Mouse (Mus musculus): ENCODE data around the gene Tmem107. TPM values are rescaled to one million over a fixed set of nuclear protein-coding genes. Genes with fewer than 3 reads are reported as not detected.

Gene Tmem107
- polyA plus RNA-seq, 1 experiment, result 7.0 TPM

DNA sequence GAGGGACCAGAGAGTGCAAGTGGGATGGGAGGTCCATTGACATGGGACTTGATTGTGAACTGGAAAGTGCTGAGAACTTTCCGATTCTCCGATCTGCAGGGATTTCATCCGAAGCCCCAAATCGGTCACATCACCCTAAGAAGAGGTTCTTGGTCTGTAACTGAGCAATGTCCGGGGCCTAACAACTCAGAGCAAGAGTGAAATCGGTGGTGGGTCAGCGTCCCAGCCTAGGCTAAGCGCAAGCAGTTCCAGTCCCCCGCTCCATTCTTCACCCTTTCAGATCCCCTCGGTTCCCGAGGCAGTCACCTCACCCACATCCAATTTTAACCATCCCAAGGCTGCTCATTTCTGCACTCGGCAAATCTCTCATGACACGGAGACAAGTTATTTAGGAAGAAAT is 513 bp upstream of the Tmem107 start:
- Histone ChIP-seq H3K4me3 (ENCODE audit: extremely low read depth, insufficient read depth, insufficient read length) (peak overlapping the region; percentile 69), H3K36me3 (ENCODE audit: control insufficient read depth, insufficient read depth, low read length) (no peaks in the 10 kb centered on the region), H3K27ac (ENCODE audit: insufficient read depth, low read length) (peak overlapping the region; percentile 80), H3K27me3 (ENCODE audit: control insufficient read depth, insufficient read depth, low read length) (no peaks in the 10 kb centered on the region), H3K4me1 (ENCODE audit: control insufficient read depth, insufficient read depth, insufficient read length) (peaks cover 2% of the 10 kb centered on the region)
- DNase-seq (ENCODE audit: low read depth in 1 of 2, low spot score in 2 of 2), result no peak
- WGBS, result 3% methylated on average over 13 of the region's 13 CpGs
- TF ChIP-seq CTCF (IDR thresholded peaks at IDR 0.05; ENCODE audit: extremely low read depth, insufficient read depth, insufficient read length, insufficient replicate concordance), result no peak
- TF ChIP-seq POLR2A (IDR thresholded peaks at IDR 0.05; ENCODE audit: low read depth, low read length), result no peak

DNA sequence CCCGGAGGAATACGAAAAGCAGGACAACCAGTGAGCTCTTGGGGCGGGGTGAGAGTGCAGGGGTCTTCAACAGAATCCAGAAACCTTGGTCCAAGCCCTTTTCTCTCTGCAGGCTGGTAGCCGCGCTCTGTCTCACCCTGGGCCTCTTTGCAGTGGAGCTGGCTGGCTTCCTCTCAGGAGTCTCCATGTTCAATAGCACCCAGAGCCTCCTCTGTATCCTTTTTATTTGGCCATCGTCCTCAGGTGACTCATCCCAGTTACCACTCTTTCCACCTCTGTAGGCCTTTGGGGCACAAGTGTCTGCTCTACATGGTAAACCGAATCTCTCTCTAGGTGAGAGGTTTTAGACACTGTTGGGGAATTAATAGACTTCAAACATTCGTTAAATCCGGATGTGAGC is 656 bp downstream of the Tmem107 start:
- Histone ChIP-seq H3K36me3 (ENCODE audit: control insufficient read depth, insufficient read depth, low read length) (no peaks in the 10 kb centered on the region), H3K27me3 (ENCODE audit: control insufficient read depth, insufficient read depth, low read length) (no peaks in the 10 kb centered on the region), H3K27ac (ENCODE audit: insufficient read depth, low read length) (peak overlapping the region; percentile 27; the same call in 1 of the 2 replicates), H3K4me1 (ENCODE audit: control insufficient read depth, insufficient read depth, insufficient read length) (no peaks in the 10 kb centered on the region; the same call in 1 of the 2 replicates), H3K4me3 (ENCODE audit: extremely low read depth, insufficient read depth, insufficient read length) (peak overlapping the region; percentile 69; the same call in 1 of the 2 replicates)
- TF ChIP-seq CTCF (IDR thresholded peaks at IDR 0.05; ENCODE audit: extremely low read depth, insufficient read depth, insufficient read length, insufficient replicate concordance), result no peak
- no peak for TF ChIP-seq POLR2A (IDR thresholded peaks at IDR 0.05; ENCODE audit: low read depth, low read length)
- DNase-seq (ENCODE audit: low read depth in 1 of 2, low spot score in 2 of 2), result no peak
- 43% methylated on average over 9 of the region's 9 CpGs for WGBS

DNA sequence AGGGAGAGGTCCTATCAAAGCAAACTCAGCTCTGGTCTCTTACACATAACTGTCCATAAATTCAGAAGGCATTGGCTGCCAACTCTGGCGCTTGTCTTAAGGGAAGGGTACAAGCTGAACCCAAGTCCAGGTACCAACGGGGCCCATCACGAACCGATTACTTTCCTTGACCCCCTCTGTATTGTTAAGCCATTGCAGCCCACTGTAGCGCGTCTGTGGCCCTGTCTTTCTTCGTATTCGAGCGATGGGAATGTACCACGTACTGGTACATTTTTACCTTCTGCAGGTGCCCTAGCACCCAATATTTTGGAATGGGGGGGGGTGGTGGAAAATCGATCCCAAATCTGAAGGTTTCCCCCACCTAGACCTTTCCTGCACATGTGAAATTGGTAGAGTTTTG is 1.6 kb downstream of the Tmem107 start:
- Histone ChIP-seq H3K36me3 (ENCODE audit: control insufficient read depth, insufficient read depth, low read length) (no peaks in the 10 kb centered on the region), H3K4me3 (ENCODE audit: extremely low read depth, insufficient read depth, insufficient read length) (no peak overlapping the region), H3K27ac (ENCODE audit: insufficient read depth, low read length) (no peak overlapping the region), H3K27me3 (ENCODE audit: control insufficient read depth, insufficient read depth, low read length) (no peaks in the 10 kb centered on the region), H3K4me1 (ENCODE audit: control insufficient read depth, insufficient read depth, insufficient read length) (no peaks in the 10 kb centered on the region; the same call in 1 of the 2 replicates)
- no peak for DNase-seq (ENCODE audit: low read depth in 1 of 2, low spot score in 2 of 2)
- WGBS, result 93% methylated on average over 11 of the region's 11 CpGs
- TF ChIP-seq CTCF (IDR thresholded peaks at IDR 0.05; ENCODE audit: extremely low read depth, insufficient read depth, insufficient read length, insufficient replicate concordance) (no peak), POLR2A (IDR thresholded peaks at IDR 0.05; ENCODE audit: low read depth, low read length) (no peak)

DNA sequence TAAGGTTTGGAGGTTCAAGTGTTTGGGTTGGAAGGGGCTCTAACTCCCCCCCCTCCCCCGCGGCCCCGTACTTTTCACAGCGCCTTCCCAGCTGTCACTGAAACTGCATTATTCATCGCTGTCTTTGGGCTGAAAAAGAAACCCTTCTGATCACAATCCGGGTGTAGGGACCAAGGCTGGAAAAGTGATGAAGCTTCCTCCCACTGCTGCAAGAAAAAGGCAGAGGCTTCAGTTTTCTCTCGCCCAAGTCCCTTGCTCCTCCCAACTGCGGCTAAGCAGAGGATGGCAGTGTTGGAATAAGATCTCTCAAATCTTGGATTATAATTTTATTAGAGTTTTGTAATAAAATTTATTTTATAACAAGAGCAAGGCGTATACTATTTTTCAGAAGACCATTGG is 2.1 kb downstream of the Tmem107 start:
- TF ChIP-seq POLR2A (IDR thresholded peaks at IDR 0.05; ENCODE audit: low read depth, low read length) (no peak), CTCF (IDR thresholded peaks at IDR 0.05; ENCODE audit: extremely low read depth, insufficient read depth, insufficient read length, insufficient replicate concordance) (no peak)
- WGBS, result 30% methylated on average over 9 of the region's 9 CpGs
- Histone ChIP-seq H3K27me3 (ENCODE audit: control insufficient read depth, insufficient read depth, low read length) (no peaks in the 10 kb centered on the region), H3K27ac (ENCODE audit: insufficient read depth, low read length) (no peak overlapping the region), H3K4me3 (ENCODE audit: extremely low read depth, insufficient read depth, insufficient read length) (no peak overlapping the region), H3K4me1 (ENCODE audit: control insufficient read depth, insufficient read depth, insufficient read length) (no peaks in the 10 kb centered on the region; the same call in 1 of the 2 replicates), H3K36me3 (ENCODE audit: control insufficient read depth, insufficient read depth, low read length) (no peaks in the 10 kb centered on the region)
- no peak for DNase-seq (ENCODE audit: low read depth in 1 of 2, low spot score in 2 of 2)

DNA sequence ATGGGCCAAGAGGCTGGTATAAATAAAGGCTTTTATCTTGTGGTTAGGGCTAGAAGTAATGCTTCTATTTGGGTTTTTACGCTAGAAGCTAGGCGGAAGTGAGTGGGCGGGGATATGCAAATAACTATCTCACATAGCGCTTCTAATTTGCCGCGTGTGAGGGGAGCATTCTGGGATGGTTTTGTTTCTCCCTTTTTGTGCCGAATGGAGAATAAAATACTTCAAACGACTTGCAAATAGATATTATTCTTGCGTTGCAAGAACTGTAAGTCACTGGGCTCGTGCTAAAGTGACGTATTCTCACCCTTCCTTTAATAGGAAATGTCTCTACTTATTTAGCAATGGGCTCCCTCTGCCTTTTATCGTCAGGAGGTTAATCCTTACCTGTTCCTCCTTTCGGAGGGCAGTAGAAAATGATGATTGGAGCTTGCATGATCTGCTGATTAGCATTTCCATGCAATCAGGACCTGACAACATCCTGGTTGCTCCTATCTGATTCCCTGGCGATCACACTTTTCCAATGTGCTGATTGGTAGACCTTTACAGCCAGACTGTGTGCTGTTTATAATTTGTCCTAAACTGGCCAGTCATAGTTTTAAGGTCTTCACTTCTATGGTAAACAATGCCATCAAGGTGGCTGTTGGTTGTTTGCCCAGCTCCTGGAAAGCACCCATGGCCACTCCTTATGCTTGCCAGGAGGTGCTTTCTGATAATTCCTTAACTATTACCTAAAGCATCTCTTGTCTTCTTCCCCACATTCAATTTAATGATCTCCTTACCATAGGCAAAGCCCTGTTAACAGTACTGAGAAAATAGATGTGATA is 2.7 kb downstream of the Tmem107 start:
- DNase-seq (ENCODE audit: low read depth in 1 of 2, low spot score in 2 of 2), result peak; percentile 77 to 93
- Histone ChIP-seq H3K27ac (ENCODE audit: insufficient read depth, low read length) (peak overlapping the region; percentile 82), H3K4me3 (ENCODE audit: extremely low read depth, insufficient read depth, insufficient read length) (no peak overlapping the region), H3K27me3 (ENCODE audit: control insufficient read depth, insufficient read depth, low read length) (no peaks in the 10 kb centered on the region), H3K36me3 (ENCODE audit: control insufficient read depth, insufficient read depth, low read length) (no peaks in the 10 kb centered on the region), H3K4me1 (ENCODE audit: control insufficient read depth, insufficient read depth, insufficient read length) (peaks cover 5% of the 10 kb centered on the region; the same call in 1 of the 2 replicates)
- WGBS, result under 1% methylated on average over 14 of the region's 14 CpGs
- TF ChIP-seq CTCF (IDR thresholded peaks at IDR 0.05; ENCODE audit: extremely low read depth, insufficient read depth, insufficient read length, insufficient replicate concordance) (no peak), POLR2A (IDR thresholded peaks at IDR 0.05; ENCODE audit: low read depth, low read length) (peak; percentile 97)

DNA sequence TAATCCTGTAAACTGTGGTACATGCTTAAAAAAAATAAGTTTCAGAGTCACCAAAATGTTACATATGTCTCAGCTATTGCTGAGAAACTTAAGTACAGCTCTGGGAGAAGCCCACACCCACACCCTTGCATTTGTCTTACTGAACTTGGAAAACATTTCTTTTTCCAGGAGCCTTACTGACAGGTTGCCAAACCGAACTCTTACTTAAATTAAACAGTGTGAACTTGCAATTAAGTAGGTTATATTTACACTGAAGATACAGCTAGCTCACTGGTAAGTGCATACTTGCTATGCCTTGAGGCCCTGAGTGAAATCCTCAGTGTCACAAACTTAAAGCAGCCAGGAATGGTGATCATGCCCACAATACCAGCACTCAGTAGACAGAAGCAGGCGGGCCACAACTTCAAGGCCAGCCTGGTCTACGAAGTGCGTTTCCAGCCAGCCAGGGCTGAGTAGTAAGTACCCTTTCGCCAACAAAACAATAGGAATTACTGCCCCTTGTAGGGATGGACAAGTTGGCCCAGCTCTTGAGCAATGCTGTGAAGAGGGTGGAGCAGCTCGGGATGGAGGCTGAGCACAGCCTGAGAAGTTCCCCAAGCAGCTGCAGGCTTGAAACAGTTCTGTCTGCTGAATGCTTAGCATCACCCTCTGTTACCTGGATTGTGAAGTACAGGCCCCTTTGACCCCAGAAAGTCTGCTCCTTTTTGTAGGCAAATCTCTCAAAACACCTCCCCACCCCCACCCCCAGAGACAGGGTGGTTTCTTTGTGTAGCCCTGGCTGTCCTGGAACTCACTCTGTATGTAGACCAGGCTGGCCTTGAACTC is 3.6 kb downstream of the Tmem107 start:
- no peak for TF ChIP-seq POLR2A (IDR thresholded peaks at IDR 0.05; ENCODE audit: low read depth, low read length)
- no peak for TF ChIP-seq CTCF (IDR thresholded peaks at IDR 0.05; ENCODE audit: extremely low read depth, insufficient read depth, insufficient read length, insufficient replicate concordance)
- H3K4me1 ChIP-seq (ENCODE audit: control insufficient read depth, insufficient read depth, insufficient read length), result peaks cover 8% of the 10 kb centered on the region; the same call in 1 of the 2 replicates
- WGBS, result 81% methylated on average over 6 of the region's 6 CpGs
- H3K27ac ChIP-seq (ENCODE audit: insufficient read depth, low read length), result peak overlapping the region; percentile 35; the same call in 1 of the 2 replicates
- H3K4me3 ChIP-seq (ENCODE audit: extremely low read depth, insufficient read depth, insufficient read length), result no peak overlapping the region
- H3K27me3 ChIP-seq (ENCODE audit: control insufficient read depth, insufficient read depth, low read length), result no peaks in the 10 kb centered on the region
- DNase-seq (ENCODE audit: low read depth in 1 of 2, low spot score in 2 of 2), result no peak
- H3K36me3 ChIP-seq (ENCODE audit: control insufficient read depth, insufficient read depth, low read length), result no peaks in the 10 kb centered on the region

Data from spleen, adult 2 months (tissue).